Mouse (Mus musculus) midbrain, embryonic 14.5 days (tissue): Measurements from ENCODE around the gene Ppp2r3d. TPM values are rescaled to one million over a fixed set of nuclear protein-coding genes. Genes with fewer than 3 reads are reported as not detected.
"Not testable (repeated sequence)": the region's sequence is repeated elsewhere in the genome, so short reads cannot be mapped to it uniquely, and the experiment has no call there.

ENCODE experiments used
- ATAC-seq: fragments of 200-750 bp; cut with Nextera tagmentation; 2 replicates; pipeline ENCODE4 v1.8.0; 2017; ENCODE audit warnings: moderate number of reproducible peaks, moderate library complexity; ENCODE audit not compliant: low FRiP score, low TSS enrichment
- DNase-seq: peaks from one replicate; pipeline ENCODE4 v3.0.0-alpha.2; 2015
- H3K27ac ChIP-seq: fragments of 300-500 bp; sonication (generic); replicated peaks from 2 replicates; pipeline ENCODE4 v1.5.1; 2014; ENCODE audit warnings: mild to moderate bottlenecking, low read depth, low read length, moderate library complexity
- H3K27me3 ChIP-seq: fragments of 300-500 bp; sonication (generic); 2 replicates; pipeline ENCODE4 v1.6.1; 2014; ENCODE audit warnings: low read length, control low read depth, mixed read lengths; ENCODE audit not compliant: control insufficient read depth, insufficient read depth
- H3K36me3 ChIP-seq: fragments of 300-500 bp; sonication (generic); 2 replicates; pipeline ENCODE4 v1.6.1; 2014; ENCODE audit warnings: low read length, control low read depth; ENCODE audit not compliant: control insufficient read depth, insufficient read depth
- H3K4me1 ChIP-seq: fragments of 300-500 bp; sonication (generic); 2 replicates; pipeline ENCODE4 v1.6.1; 2014; ENCODE audit warnings: mild to moderate bottlenecking, antibody characterized with exemption, low read length, control low read depth; ENCODE audit not compliant: control insufficient read depth, insufficient read depth
- H3K4me2 ChIP-seq: fragments of 300-500 bp; sonication (generic); 2 replicates; pipeline ENCODE4 v1.6.1; 2014; ENCODE audit warnings: mild to moderate bottlenecking, low read length, moderate library complexity
- H3K4me3 ChIP-seq: fragments of 300-500 bp; sonication (generic); replicated peaks from 2 replicates; pipeline ENCODE4 v1.5.1; 2014; ENCODE audit warnings: low read depth, low read length
- H3K9ac ChIP-seq: fragments of 300-500 bp; sonication (generic); replicated peaks from 2 replicates; pipeline ENCODE4 v1.6.1; 2014; ENCODE audit warnings: mild to moderate bottlenecking, low read length, moderate library complexity
- H3K9me3 ChIP-seq: fragments of 300-500 bp; sonication (generic); 2 replicates; pipeline ENCODE4 v1.6.1; 2016; ENCODE audit warnings: low read length, control low read depth, mixed read lengths; ENCODE audit not compliant: control insufficient read depth
- WGBS: fragments of 180-500 bp; shearing (Covaris S2); extraction: QIAGEN DNeasy Blood & Tissue Kit; methylation state at CpG from one replicate; pipeline ENCODE4 v1.1.7; 2014; 5-methylcytosine and 5-hydroxymethylcytosine counted together
- polyA plus RNA-seq: library from polyadenylated mRNA; unstranded; fragments of >200 nt; fragmentation: Nextera tagmentation; extraction: Ambion mirVana; gene quantifications from 2 replicates; pipeline ENCODE4 v1.2.1, GENCODE M21; 2014

Ppp2r3d gene
- polyA plus RNA-seq = 158 and 162 TPM in 2 replicates

DNA sequence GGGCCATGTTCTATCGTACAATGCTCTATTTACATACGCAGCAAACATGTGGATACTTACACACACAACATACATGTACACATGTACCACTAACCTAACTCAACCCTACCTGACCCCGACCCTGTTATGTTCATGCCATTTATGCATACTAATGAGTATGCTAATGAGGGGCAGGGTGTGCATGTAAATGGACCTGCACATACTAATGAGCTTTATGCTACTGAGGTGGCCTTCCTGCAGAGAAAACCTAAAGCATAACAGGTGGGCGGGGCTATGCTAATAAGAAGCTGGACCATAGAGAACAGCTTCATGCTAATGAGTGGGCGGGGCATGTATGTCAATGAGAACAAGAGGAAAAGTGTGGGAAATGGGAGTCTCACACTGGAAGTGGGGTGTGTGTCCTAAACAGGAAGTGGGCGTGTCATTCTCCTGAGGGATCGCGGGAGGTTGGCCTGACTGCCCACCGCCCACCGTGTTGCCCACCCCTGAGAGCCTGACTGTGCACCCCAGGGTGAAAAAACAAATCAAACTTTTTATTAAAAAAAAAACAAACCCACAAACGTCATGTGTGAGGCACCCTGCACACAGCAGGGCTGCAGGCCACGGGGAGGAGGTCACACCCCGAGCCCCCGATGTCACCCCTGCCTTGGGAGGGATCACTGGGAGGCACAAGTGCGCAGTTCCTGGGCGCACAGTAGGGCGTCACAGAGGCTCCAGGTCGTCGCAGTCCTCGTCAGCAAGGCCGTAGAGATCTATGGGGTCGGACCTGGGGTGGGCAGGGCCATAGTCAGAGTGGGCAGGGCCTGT, at the start of gene Ppp2r3d:
TSS of gene Ppp2r3d (minus strand) at position 803 of the 807 bp plus-strand sequence.
- Histone ChIP-seq H3K9ac (no peak within 1 kb of the TSS), H3K27ac (no peak within 1 kb of the TSS), H3K4me3 (no peak within 1 kb of the TSS), H3K27me3 (no peaks in the 10 kb centered on the region), H3K4me1 (no peaks in the 10 kb centered on the region), H3K9me3 (peaks cover 3% of the 10 kb centered on the region), H3K36me3 (peaks cover 15% of the 10 kb centered on the region), H3K4me2 (no peak within 1 kb of the TSS)
- ATAC-seq (peak; percentile 81), DNase-seq (peak; percentile 6)
- WGBS = 97% methylated on average over 22 of the region's 22 CpGs

- not testable (repeated sequence) for H3K4me3 ChIP-seq, H3K27me3 ChIP-seq, H3K36me3 ChIP-seq, H3K4me2 ChIP-seq, H3K9me3 ChIP-seq, DNase-seq, H3K27ac ChIP-seq, H3K9ac ChIP-seq, H3K4me1 ChIP-seq, ATAC-seq
- 91% methylated on average over 2 of the region's 2 CpGs for WGBS
Observed at GRCm38 (mm10) chr9:124493693-124494092, 17.0 kb upstream of the Ppp2r3d start, which contains the start of gene Gm21836. Gene Gm21836 (minus strand): TSS chr9:124493793.

DNA sequence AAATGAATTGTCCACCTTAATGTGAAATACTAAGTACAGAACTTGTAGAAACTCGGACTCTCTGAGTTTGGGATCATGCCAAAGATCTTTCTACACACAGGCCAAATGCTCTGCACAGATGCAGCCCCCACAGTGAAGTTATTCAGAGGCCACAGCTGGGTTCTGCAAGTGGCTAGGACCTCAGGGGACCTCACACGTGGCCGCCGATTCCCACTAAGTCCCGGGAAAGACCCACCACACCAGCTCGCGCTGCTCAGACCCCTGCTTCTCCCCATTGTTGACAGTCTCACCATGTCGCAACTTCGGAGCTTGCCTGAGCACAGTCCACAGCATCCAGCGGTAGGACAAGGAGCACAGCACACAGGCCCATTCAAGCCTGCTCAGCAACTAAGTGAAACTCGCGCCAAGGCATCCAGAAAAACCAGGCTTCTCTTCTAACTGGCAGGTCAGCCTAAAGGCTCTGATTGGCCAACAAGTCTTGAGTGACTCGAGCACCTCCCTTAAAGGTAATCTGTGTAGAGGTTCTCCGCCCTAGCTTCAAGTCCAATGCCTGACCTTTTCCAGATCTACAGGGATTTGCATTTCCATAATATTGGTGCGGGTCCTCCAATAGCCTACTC, 3.8 kb upstream of the Ppp2r3d start:
- ATAC-seq, H3K4me2 ChIP-seq, H3K27me3 ChIP-seq, H3K4me1 ChIP-seq, H3K27ac ChIP-seq, DNase-seq, H3K9me3 ChIP-seq, H3K4me3 ChIP-seq, H3K9ac ChIP-seq: not testable (repeated sequence)
- peaks cover 12% of the 10 kb centered on the region for H3K36me3 ChIP-seq
- WGBS = 65% methylated on average over 12 of the region's 15 CpGs

DNA sequence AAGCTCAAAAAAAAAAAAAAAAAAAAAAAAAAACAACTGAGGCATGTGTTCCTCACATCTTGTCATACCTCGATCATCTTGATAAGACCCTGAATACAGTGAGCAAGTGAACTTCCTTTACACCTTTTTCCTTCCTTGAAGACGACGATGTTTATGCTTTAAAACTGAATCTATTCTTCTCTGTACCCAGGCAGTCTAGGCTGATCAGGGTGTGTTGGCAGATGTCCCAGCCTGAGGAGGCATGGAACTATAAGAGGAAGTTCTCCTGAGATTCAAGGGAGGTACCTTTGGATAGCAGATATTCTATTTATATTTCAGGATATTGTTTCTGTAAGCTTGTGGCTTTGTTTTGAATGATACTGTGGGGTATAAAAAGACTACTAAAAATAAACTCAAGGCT, 1.4 kb upstream of the Ppp2r3d start:
- WGBS = 88% methylated on average over 3 of the region's 3 CpGs
- DNase-seq = no peak
- no peak for ATAC-seq

GRCm38 (mm10) chr9:124475689-124476088, 1.0 kb downstream of the Ppp2r3d start:
- no peak overlapping the region for H3K27ac ChIP-seq
- 86% methylated on average over 15 of the region's 15 CpGs for WGBS
- DNase-seq (no peak), ATAC-seq (no peak)
- no peak overlapping the region for H3K9ac ChIP-seq
- no peak overlapping the region for H3K4me3 ChIP-seq
- H3K36me3 ChIP-seq = peaks cover 15% of the 10 kb centered on the region
- H3K4me2 ChIP-seq = no peak overlapping the region
- no peaks in the 10 kb centered on the region for H3K4me1 ChIP-seq
- H3K9me3 ChIP-seq = peaks cover 3% of the 10 kb centered on the region
- H3K27me3 ChIP-seq = no peaks in the 10 kb centered on the region

More for the DNA sequence above, 1.4 kb upstream of the Ppp2r3d start:
- H3K27me3 ChIP-seq = no peaks in the 10 kb centered on the region
- H3K4me1 ChIP-seq = no peaks in the 10 kb centered on the region
- peaks cover 15% of the 10 kb centered on the region for H3K36me3 ChIP-seq
- no peak overlapping the region for H3K4me2 ChIP-seq
- no peak overlapping the region for H3K27ac ChIP-seq
- H3K9me3 ChIP-seq = peaks cover 3% of the 10 kb centered on the region
- H3K9ac ChIP-seq = no peak overlapping the region
- H3K4me3 ChIP-seq = no peak overlapping the region

DNA sequence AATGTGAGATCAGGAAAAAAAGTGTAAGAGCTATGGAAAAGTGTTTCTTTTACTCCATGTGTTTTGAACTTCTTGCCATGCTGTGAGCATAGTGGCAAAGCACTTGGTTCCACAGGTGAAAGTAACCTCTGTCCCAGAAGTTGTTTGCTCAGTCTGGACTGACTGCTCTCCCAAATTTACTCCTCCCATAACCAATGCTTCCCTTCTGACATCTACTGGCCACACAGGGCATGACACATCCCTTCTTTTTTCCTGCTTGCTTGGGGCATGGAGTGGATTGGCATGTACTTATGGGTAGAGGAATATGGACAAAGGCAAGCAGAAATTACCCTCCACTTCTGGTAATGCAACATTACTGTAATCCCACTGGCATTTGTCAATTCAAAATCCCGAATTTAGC, 20.1 kb downstream of the Ppp2r3d start:
- no peaks in the 10 kb centered on the region for H3K27me3 ChIP-seq
- ATAC-seq (no peak), DNase-seq (peak; percentile 18)
- H3K27ac ChIP-seq = no peak overlapping the region
- H3K4me2 ChIP-seq = no peak overlapping the region
- no peak overlapping the region for H3K4me3 ChIP-seq
- H3K9me3 ChIP-seq = no peaks in the 10 kb centered on the region
- WGBS = 5% methylated on average over 1 of the region's 1 CpGs
- H3K9ac ChIP-seq = no peak overlapping the region
- no peaks in the 10 kb centered on the region for H3K36me3 ChIP-seq
- no peaks in the 10 kb centered on the region for H3K4me1 ChIP-seq

- H3K4me2 ChIP-seq = no peak overlapping the region
- no peaks in the 10 kb centered on the region for H3K27me3 ChIP-seq
- WGBS = 98% methylated on average over 15 of the region's 15 CpGs
- H3K4me3 ChIP-seq = no peak overlapping the region
- peaks cover 32% of the 10 kb centered on the region for H3K9me3 ChIP-seq
- H3K4me1 ChIP-seq = no peaks in the 10 kb centered on the region
- no peak overlapping the region for H3K27ac ChIP-seq
- ATAC-seq (peak; percentile 17; the same call in 1 of the 2 replicates), DNase-seq (peak; percentile 12)
- no peak overlapping the region for H3K9ac ChIP-seq
- H3K36me3 ChIP-seq = peaks cover 36% of the 10 kb centered on the region
Observed at GRCm38 (mm10) chr9:124442533-124442855, 34.2 kb downstream of the Ppp2r3d start.

DNA sequence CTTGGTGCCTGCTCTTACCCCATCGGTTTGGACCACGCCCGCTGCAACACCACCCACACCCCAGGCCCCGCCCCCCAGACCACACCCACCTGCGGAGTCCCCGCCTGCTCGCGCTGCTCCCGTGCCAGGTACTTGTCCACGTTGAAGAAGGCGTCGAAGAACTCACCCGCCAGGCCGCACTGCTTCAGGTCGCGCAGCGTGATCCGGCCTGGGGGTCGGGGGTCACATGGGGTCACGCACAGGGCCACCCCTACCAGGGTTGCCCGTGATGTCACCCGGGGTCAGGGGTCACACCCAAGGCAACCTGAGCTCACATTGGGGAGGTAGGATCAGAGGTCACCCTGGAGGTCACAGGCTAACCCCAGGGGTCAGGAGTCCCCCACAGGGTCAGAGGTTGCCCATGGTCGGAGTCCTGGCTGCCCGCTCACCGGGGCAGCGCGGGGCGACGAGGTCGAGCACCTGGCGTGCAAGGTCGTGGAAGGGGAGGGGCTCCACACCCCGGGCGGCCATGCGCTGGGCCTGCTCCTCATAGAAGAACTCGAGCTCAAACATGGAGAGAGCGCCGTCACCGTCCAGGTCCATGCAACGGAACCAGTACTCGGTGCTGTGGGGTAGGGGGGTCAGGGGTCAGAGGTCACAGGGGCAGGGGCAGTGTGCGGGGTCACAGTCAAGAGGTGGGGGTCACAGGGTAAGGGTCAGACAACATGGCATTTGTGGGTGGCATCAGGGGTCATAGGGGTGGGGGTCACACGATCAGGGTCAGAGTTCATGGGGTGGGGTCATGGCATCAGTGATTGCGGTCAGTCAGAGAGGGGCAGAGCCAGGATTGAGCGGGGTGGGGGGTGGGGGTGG, 34.8 kb downstream of the Ppp2r3d start:
- Histone ChIP-seq H3K4me2 (no peak overlapping the region), H3K4me1 (no peaks in the 10 kb centered on the region), H3K27me3 (no peaks in the 10 kb centered on the region), H3K9ac (no peak overlapping the region), H3K27ac (no peak overlapping the region), H3K9me3 (peaks cover 32% of the 10 kb centered on the region), H3K4me3 (no peak overlapping the region), H3K36me3 (peaks cover 36% of the 10 kb centered on the region)
- ATAC-seq (peak; percentile 41), DNase-seq (peak; percentile 18)
- WGBS = 98% methylated on average over 45 of the region's 45 CpGs
